Mouse (Mus musculus): Measurements from ENCODE around the gene BC024978. TPM values are rescaled to one million over a fixed set of nuclear protein-coding genes. Genes with fewer than 3 reads are reported as not detected.

BC024978 gene
- polyA plus RNA-seq, 2 experiments = 3.6 to 12.9 TPM

DNA sequence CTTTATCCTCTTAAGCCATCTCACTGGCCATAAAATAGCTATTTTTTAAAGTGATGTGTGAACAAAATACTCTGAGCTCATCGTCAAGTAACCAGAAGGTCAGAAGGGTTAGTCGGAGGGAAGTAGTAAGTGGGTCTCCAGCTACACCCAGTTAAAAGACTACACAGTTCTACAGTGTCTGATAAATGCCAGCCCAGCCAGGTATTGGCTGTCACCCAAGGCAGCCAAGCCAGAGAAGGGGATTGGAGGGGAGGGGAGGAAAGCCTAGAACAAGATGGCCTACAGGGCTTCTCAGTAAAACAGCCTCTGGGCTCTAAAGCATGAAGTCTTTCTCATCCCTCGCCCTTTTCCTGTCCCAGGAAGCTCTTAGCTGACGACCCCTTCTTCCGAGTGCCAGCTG is 54.3 kb downstream of the BC024978 start:
- Histone ChIP-seq H3K9me3 (ENCODE audit: control insufficient read depth, low read length) (no peaks in the 10 kb centered on the region), H3K4me1 (ENCODE audit: control insufficient read depth, insufficient read depth, low read length) (no peaks in the 10 kb centered on the region), H3K4me3 (replicated peaks; ENCODE audit: low read length) (no peak overlapping the region), H3K9ac (ENCODE audit: low read depth, low read length, severe bottlenecking) (no peak overlapping the region; the same call in 1 of the 2 replicates), H3K27me3 (ENCODE audit: control insufficient read depth, insufficient read depth, low read length) (no peaks in the 10 kb centered on the region), H3K4me2 (replicated peaks; ENCODE audit: low read depth, low read length, severe bottlenecking) (no peak overlapping the region), H3K36me3 (ENCODE audit: control insufficient read depth, insufficient read depth, low read length) (peaks cover 27% of the 10 kb centered on the region), H3K27ac (replicated peaks; ENCODE audit: low read depth, low read length) (no peak overlapping the region)
- DNase-seq (ENCODE audit: low spot score) (no peak), ATAC-seq (ENCODE audit: low FRiP score, low read depth) (no peak)
- WGBS = 89% methylated on average over 5 of the region's 5 CpGs
- TF ChIP-seq POLR2A (IDR thresholded peaks at IDR 0.05; ENCODE audit: borderline replicate concordance, extremely low read depth, insufficient read depth, insufficient read length) = no peak

DNA sequence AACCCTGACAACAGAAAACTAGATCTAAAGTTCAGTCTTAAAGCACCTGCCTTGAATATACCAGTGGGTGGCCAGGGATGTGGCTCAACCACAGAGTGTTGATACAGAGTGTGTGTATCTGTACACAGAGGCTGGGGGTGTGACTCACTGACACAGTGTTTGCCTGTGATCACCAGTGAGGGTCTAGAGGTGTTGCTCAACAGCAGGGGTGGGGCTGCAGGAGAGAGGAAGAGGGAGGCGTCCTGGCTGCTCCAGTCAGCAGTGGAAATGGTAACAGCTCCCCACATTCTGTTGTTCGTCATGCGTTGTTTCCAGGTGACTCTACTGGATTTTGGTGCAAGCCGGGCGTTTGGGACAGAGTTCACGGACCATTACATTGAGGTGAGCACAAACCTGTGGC is 56.4 kb downstream of the BC024978 start:
- Histone ChIP-seq H3K4me3 (replicated peaks; ENCODE audit: low read length) (no peak overlapping the region), H3K27me3 (ENCODE audit: control insufficient read depth, insufficient read depth, low read length) (no peaks in the 10 kb centered on the region), H3K9ac (ENCODE audit: low read depth, low read length, severe bottlenecking) (no peak overlapping the region), H3K4me2 (replicated peaks; ENCODE audit: low read depth, low read length, severe bottlenecking) (no peak overlapping the region), H3K4me1 (ENCODE audit: control insufficient read depth, insufficient read depth, low read length) (0 out of 2 replicates have a peak, but pooled peaks cover 2% of the 10 kb centered on the region), H3K27ac (replicated peaks; ENCODE audit: low read depth, low read length) (no peak overlapping the region), H3K36me3 (ENCODE audit: control insufficient read depth, insufficient read depth, low read length) (peaks cover 16% of the 10 kb centered on the region), H3K9me3 (ENCODE audit: control insufficient read depth, low read length) (no peaks in the 10 kb centered on the region)
- DNase-seq (ENCODE audit: low spot score) (no peak), ATAC-seq (ENCODE audit: low FRiP score, low read depth) (no peak)
- no peak for TF ChIP-seq POLR2A (IDR thresholded peaks at IDR 0.05; ENCODE audit: borderline replicate concordance, extremely low read depth, insufficient read depth, insufficient read length)
- WGBS = 86% methylated on average over 6 of the region's 6 CpGs

DNA sequence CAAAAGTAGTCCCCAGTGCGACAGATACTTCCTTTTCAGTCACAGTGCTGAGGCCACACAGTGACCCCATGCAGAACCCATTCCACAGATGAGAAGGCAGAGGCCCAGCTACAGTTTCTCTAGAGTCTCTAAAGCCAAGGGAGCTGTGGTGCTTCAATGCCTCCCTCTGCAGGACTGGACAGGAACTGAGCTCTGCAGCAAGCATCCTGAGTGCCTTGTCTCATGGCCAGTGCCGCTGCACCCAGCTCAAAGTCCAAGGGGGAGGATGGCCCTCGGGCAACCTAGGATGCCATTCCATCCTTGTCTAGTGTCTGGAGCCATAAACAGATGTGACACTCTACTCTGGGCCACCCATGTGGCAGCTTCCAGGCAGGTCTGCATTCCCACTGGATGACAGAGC is 60.1 kb downstream of the BC024978 start:
- peaks cover 20% of the 10 kb centered on the region for H3K4me1 ChIP-seq (ENCODE audit: control insufficient read depth, insufficient read depth, low read length)
- peaks cover 13% of the 10 kb centered on the region for H3K36me3 ChIP-seq (ENCODE audit: control insufficient read depth, insufficient read depth, low read length)
- no peaks in the 10 kb centered on the region for H3K27me3 ChIP-seq (ENCODE audit: control insufficient read depth, insufficient read depth, low read length)
- no peak overlapping the region for H3K4me2 ChIP-seq (replicated peaks; ENCODE audit: low read depth, low read length, severe bottlenecking)
- TF ChIP-seq POLR2A (IDR thresholded peaks at IDR 0.05; ENCODE audit: borderline replicate concordance, extremely low read depth, insufficient read depth, insufficient read length) = no peak
- no peak overlapping the region for H3K9ac ChIP-seq (ENCODE audit: low read depth, low read length, severe bottlenecking)
- DNase-seq (ENCODE audit: low spot score) (no peak), ATAC-seq (ENCODE audit: low FRiP score, low read depth) (no peak)
- 61% methylated on average over 3 of the region's 3 CpGs for WGBS
- no peak overlapping the region for H3K27ac ChIP-seq (replicated peaks; ENCODE audit: low read depth, low read length)
- H3K9me3 ChIP-seq (ENCODE audit: control insufficient read depth, low read length) = no peaks in the 10 kb centered on the region
- no peak overlapping the region for H3K4me3 ChIP-seq (replicated peaks; ENCODE audit: low read length)

DNA sequence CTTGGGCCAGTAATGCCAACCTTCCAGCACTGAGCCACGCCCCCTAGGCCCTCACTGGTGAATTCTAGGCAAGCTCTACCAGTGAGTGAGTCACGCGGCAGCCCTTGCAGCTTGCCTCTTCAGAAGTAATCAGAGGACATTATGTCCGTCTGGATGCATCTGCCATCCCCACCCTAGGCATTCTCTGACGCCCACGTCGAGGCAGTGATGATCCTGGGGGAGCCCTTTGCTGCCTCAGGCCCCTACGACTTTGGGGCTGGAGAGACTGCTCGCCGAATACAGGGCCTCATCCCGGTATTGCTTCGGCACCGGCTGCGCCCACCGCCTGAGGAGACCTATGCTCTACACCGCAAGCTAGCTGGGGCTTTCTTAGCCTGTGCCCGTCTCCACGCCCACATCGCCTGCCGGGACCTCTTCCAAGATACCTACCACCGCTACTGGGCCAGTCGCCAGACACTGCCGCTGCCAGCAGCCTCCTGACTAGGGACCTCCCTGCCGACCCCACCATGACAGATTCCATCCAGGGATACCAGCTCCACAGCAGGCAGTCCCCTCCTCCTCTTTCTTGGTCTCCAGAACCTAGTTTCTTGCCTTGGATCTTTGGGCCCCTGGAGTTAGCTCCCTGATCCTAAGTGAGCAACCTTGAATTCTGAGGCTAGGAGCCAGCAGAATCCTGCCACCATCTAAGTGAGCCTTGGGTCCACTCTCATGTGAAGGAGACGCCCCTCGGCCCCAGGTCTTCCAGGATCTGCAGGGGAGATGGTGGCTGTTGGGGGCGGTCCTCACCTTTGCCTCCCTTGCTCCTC is 61.7 kb downstream of the BC024978 start:
- no peak for TF ChIP-seq POLR2A (IDR thresholded peaks at IDR 0.05; ENCODE audit: borderline replicate concordance, extremely low read depth, insufficient read depth, insufficient read length)
- peak; percentile 70 for DNase-seq (ENCODE audit: low spot score)
- H3K27me3 ChIP-seq (ENCODE audit: control insufficient read depth, insufficient read depth, low read length) = no peaks in the 10 kb centered on the region
- H3K9ac ChIP-seq (ENCODE audit: low read depth, low read length, severe bottlenecking) = peak overlapping the region; percentile 26; the same call in 1 of the 2 replicates
- H3K4me3 ChIP-seq (replicated peaks; ENCODE audit: low read length) = peak overlapping the region; percentile 85
- WGBS = 15% methylated on average over 27 of the region's 27 CpGs
- ATAC-seq (ENCODE audit: low FRiP score, low read depth) = no peak
- peak overlapping the region; percentile 67 for H3K27ac ChIP-seq (replicated peaks; ENCODE audit: low read depth, low read length)
- peaks cover 20% of the 10 kb centered on the region for H3K36me3 ChIP-seq (ENCODE audit: control insufficient read depth, insufficient read depth, low read length)
- peaks cover 20% of the 10 kb centered on the region for H3K4me1 ChIP-seq (ENCODE audit: control insufficient read depth, insufficient read depth, low read length)
- no peaks in the 10 kb centered on the region for H3K9me3 ChIP-seq (ENCODE audit: control insufficient read depth, low read length)
- peak overlapping the region; percentile 92 for H3K4me2 ChIP-seq (replicated peaks; ENCODE audit: low read depth, low read length, severe bottlenecking)

DNA sequence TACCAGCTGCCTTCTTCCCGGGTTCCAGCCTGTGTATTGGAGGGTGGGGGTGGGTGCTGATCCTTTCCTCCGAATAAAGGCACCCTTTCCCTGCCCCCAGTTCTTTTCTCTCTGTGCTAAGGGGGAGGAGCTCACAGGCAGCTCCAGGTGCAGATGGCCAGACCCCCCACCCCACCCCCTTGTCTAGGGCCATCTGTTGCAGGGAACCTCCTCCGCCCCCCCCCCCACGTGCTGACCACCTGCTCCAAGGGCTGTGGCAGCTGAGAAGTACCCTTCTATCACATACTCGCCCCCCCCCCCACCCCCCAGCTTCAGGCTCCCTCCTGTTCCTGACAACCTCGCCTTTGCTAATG is 62.2 kb downstream of the BC024978 start:
- peaks cover 20% of the 10 kb centered on the region for H3K4me1 ChIP-seq (ENCODE audit: control insufficient read depth, insufficient read depth, low read length)
- peak overlapping the region; percentile 92 for H3K4me2 ChIP-seq (replicated peaks; ENCODE audit: low read depth, low read length, severe bottlenecking)
- peak overlapping the region; percentile 67 for H3K27ac ChIP-seq (replicated peaks; ENCODE audit: low read depth, low read length)
- no peaks in the 10 kb centered on the region for H3K9me3 ChIP-seq (ENCODE audit: control insufficient read depth, low read length)
- DNase-seq (ENCODE audit: low spot score) = no peak
- no peak for TF ChIP-seq POLR2A (IDR thresholded peaks at IDR 0.05; ENCODE audit: borderline replicate concordance, extremely low read depth, insufficient read depth, insufficient read length)
- no peaks in the 10 kb centered on the region for H3K27me3 ChIP-seq (ENCODE audit: control insufficient read depth, insufficient read depth, low read length)
- peak overlapping the region; percentile 85 for H3K4me3 ChIP-seq (replicated peaks; ENCODE audit: low read length)
- peak; percentile 10 for ATAC-seq (ENCODE audit: low FRiP score, low read depth)
- WGBS = 0% methylated on average over 4 of the region's 6 CpGs
- H3K9ac ChIP-seq (ENCODE audit: low read depth, low read length, severe bottlenecking) = peak overlapping the region; percentile 26; the same call in 1 of the 2 replicates
- peaks cover 22% of the 10 kb centered on the region for H3K36me3 ChIP-seq (ENCODE audit: control insufficient read depth, insufficient read depth, low read length)

Measured in limb, embryonic 14.5 days (tissue).